Mouse (Mus musculus) cerebellum, adult (tissue): ENCODE data around the gene Col6a3.

Source experiments
- ATAC-seq: cut with Nextera tagmentation; 2 replicates; pipeline ENCODE4 v1.9.2; 2017; ENCODE audit warnings: mild to moderate bottlenecking, moderate library complexity, mixed read lengths; ENCODE audit not compliant: insufficient number of reproducible peaks, low FRiP score, low TSS enrichment

Gene Col6a3

GRCm38 (mm10) chr1:90738913-90739312, 104.9 kb downstream of the Col6a3 start:
- ATAC-seq, result no peak

GRCm38 (mm10) chr1:90729466-90729865, 114.3 kb downstream of the Col6a3 start:
- no peak for ATAC-seq

- no peak for ATAC-seq
These were observed 120.0 kb downstream of the Col6a3 start for GRCm38 (mm10) chr1:90723754-90724153.

- ATAC-seq, result no peak
These were observed 120.4 kb downstream of the Col6a3 start for GRCm38 (mm10) chr1:90723325-90723724.

- no peak for ATAC-seq
These were observed 121.8 kb downstream of the Col6a3 start for GRCm38 (mm10) chr1:90722021-90722420.

- no peak for ATAC-seq
These were observed 123.0 kb downstream of the Col6a3 start for GRCm38 (mm10) chr1:90720610-90721241.

- no peak for ATAC-seq
These were observed 124.8 kb downstream of the Col6a3 start for GRCm38 (mm10) chr1:90718826-90719550.

- no peak for ATAC-seq
These were observed 127.5 kb downstream of the Col6a3 start for GRCm38 (mm10) chr1:90716258-90716657.
